Mouse (Mus musculus): ENCODE data around the gene Vamp5.

DNA sequence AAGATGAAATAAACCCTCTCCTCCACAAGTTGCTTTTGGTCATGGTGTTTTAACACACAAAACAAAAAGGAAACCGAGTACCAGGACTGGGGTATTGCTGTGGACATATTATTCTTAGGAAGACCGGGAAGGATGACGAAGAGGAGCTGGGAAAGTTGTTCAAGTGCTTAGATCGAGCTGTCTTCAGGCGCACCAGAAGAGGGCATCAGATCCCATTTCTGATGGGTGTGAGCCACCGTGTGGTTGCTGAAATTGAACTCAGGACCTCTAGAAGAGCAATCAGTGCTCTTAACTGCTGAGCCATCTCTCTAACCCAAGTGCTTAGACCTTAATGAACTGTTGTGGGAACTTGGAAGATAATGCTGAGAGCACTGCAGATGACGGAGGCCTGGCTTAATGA, 16.3 kb downstream of the Vamp5 start:
- TF ChIP-seq KAT2A (conservative IDR thresholded peaks at IDR 0.05; ENCODE audit: low read depth, low read length) (no peak), POLR2A (IDR thresholded peaks at IDR 0.05; ENCODE audit: control insufficient read depth in 1 of 2, insufficient read depth in 1 of 2, low read depth in 1 of 2, low read length in 2 of 2, poor library complexity in 1 of 2) (no peak), CTCF (IDR thresholded peaks at IDR 0.05 in 2 of 3, conservative IDR thresholded peaks at IDR 0.05 in 1 of 3; ENCODE audit: control insufficient read depth in 1 of 3, insufficient read depth in 1 of 3, low read depth in 2 of 3, low read length in 3 of 3, poor library complexity in 1 of 3, severe bottlenecking in 1 of 3) (peak in 2 of 3 experiments; percentile 48 to 60; a peak in 4 of 6 replicates), TBP (IDR thresholded peaks at IDR 0.05; ENCODE audit: low read depth, low read length) (no peak), ZC3H11A (IDR thresholded peaks at IDR 0.05; ENCODE audit: low read depth, low read length) (no peak), MAZ (IDR thresholded peaks at IDR 0.05; ENCODE audit: low read depth, low read length) (no peak), MAFK (IDR thresholded peaks at IDR 0.05; ENCODE audit: borderline replicate concordance, low read depth, low read length) (no peak)

Data from MEL (cell line).